Mouse (Mus musculus): ENCODE data around the gene Brd4. TPM values are rescaled to one million over a fixed set of nuclear protein-coding genes. Genes with fewer than 3 reads are reported as not detected.

The Brd4 gene
- total RNA-seq, 2 experiments from 2014 or later, result 121 to 138 TPM

GRCm38 (mm10) chr17:32162112-32162850, 122.2 kb downstream of the Brd4 start:
- Histone ChIP-seq H3K27ac (peak overlapping the region; percentile 32), H3K4me3 (peak overlapping the region; percentile 51)
- peak; percentile 60 to 64 for DNase-seq (ENCODE audit: extremely low spot score in 1 of 2, low spot score in 2 of 2)
- intact Hi-C loops (cut with DNase I), result loop anchor here (2.0 kb wide), 1 partner anchor 47 kb away; no protein-coding TSS in a partner anchor
- peak; percentile 71 for TF ChIP-seq CTCF (IDR thresholded peaks at IDR 0.05)

- H3K27ac ChIP-seq, result no peak overlapping the region
- intact Hi-C loops (cut with DNase I), result no loop called here
- TF ChIP-seq CTCF (IDR thresholded peaks at IDR 0.05), result no peak
- DNase-seq (ENCODE audit: extremely low spot score in 1 of 2, low spot score in 2 of 2), result no peak
- H3K4me3 ChIP-seq, result no peak overlapping the region
These were observed 123.6 kb downstream of the Brd4 start for GRCm38 (mm10) chr17:32160882-32161281.

GRCm38 (mm10) chr17:32158841-32159240, 125.7 kb downstream of the Brd4 start:
- no peak for TF ChIP-seq CTCF (IDR thresholded peaks at IDR 0.05)
- DNase-seq (ENCODE audit: extremely low spot score in 1 of 2, low spot score in 2 of 2), result no peak
- H3K27ac ChIP-seq, result no peak overlapping the region
- no peak overlapping the region for H3K4me3 ChIP-seq
- intact Hi-C loops (cut with DNase I), result no loop called here

GRCm38 (mm10) chr17:32146718-32147117, 137.8 kb downstream of the Brd4 start:
- no peak for TF ChIP-seq CTCF (IDR thresholded peaks at IDR 0.05)
- intact Hi-C loops (cut with DNase I), result no loop called here
- DNase-seq (ENCODE audit: extremely low spot score in 1 of 2, low spot score in 2 of 2), result no peak

More at GRCm38 (mm10) chr17:32146718-32147117, 137.8 kb downstream of the Brd4 start:
- no peak overlapping the region for H3K27ac ChIP-seq
- no peak overlapping the region for H3K4me3 ChIP-seq

Other genes starting within 250 kb of the Brd4 start
- gene Rrp1b, start 248.6 kb downstream of the Brd4 start, total RNA-seq (2021), result 10 to 100 TPM; 20.6 to 24.5 TPM
- 1 to 10 TPM in 1 of 2 experiments, under 1 TPM in 1; 0.93 to 1.3 TPM for gene Hsf2bp, start 248.4 kb downstream of the Brd4 start, total RNA-seq (2021)
- 1 to 10 TPM; 7.1 to 7.8 TPM for gene Notch3, start 117.9 kb downstream of the Brd4 start, total RNA-seq (2021)
- gene Ephx3, start 95.2 kb downstream of the Brd4 start, total RNA-seq (2021), result under 1 TPM; 0.28 to 0.29 TPM
- gene Akap8, start 36.5 kb upstream of the Brd4 start, total RNA-seq (2021), result 100 to 1,000 TPM in 1 of 2 experiments, 10 to 100 TPM in 1; 99.6 to 110 TPM
- 100 to 1,000 TPM; 230 to 236 TPM for gene Akap8l, start 65.9 kb upstream of the Brd4 start, total RNA-seq (2021)
- 10 to 100 TPM; 45.9 to 48.4 TPM for gene Wiz, start 104.7 kb upstream of the Brd4 start, total RNA-seq (2021)
- 1 to 10 TPM; 3.8 to 5.2 TPM for gene Rasal3, start 118.9 kb upstream of the Brd4 start, total RNA-seq (2021)
- gene Pglyrp2, start 139.4 kb upstream of the Brd4 start, total RNA-seq (2021), result not detected
- not detected for gene Cyp4f39, start 168.0 kb upstream of the Brd4 start, total RNA-seq (2021)
- 1 to 10 TPM; 3.6 to 5.1 TPM for gene Cyp4f17, start 221.3 kb upstream of the Brd4 start, total RNA-seq (2021)

Measured in left cerebral cortex, adult 2 months (tissue).